ENCODE assay signal across 8 mouse cellular contexts in genomic region chr11:77492911-77493332, GRCm38 (mm10). TPM values are rescaled to one million over a fixed set of nuclear protein-coding genes. Genes with fewer than 3 reads are reported as not detected.
DNase-seq lines count a peak whose midpoint lies in the region; ATAC-seq and TF ChIP-seq lines count a peak whose summit lies in the region.

No protein-coding gene starts in this region.

- peak overlapping the region; percentile 83 for H3K4me2 ChIP-seq in forebrain, embryonic 11.5 days (ENCODE audit: low read depth, low read length, severe bottlenecking)
- peak overlapping the region; percentile 96 for H3K4me2 ChIP-seq in heart, embryonic 16.5 days (ENCODE audit: low read depth, low read length)
- H3K4me2 ChIP-seq in neural tube, embryonic 14.5 days (ENCODE audit: low read depth, low read length) = peak overlapping the region; percentile 71

- H3K9me3 ChIP-seq in E14TG2a.4 (ENCODE audit: low read length) = no peaks in the 10 kb centered on the region
- no peaks in the 10 kb centered on the region for H3K9me3 ChIP-seq in forebrain, embryonic 11.5 days (ENCODE audit: control insufficient read depth, low read length)
- H3K9me3 ChIP-seq in heart, embryonic 16.5 days (replicated peaks; ENCODE audit: control insufficient read depth, low read length) = no peaks in the 10 kb centered on the region
- H3K9me3 ChIP-seq in neural tube, embryonic 14.5 days (ENCODE audit: control insufficient read depth, low read length) = no peaks in the 10 kb centered on the region

- peak; percentile 81 for DNase-seq in c-Kit-positive CD71-positive TER-119-negative erythroid progenitor cells, embryonic 14.5 days (ENCODE audit: low read depth)
- DNase-seq in forebrain, embryonic 11.5 days (ENCODE audit: low spot score) = peak; percentile 95
- peak; percentile 96 to 98 for DNase-seq in kidney, postnatal 36 days
- DNase-seq in lung, adult 18-20 months = peak; percentile 95 to 97
- DNase-seq in testis, postnatal 14 days (ENCODE audit: low spot score) = peak; percentile 91

- peak overlapping the region; percentile 70 for H3K27ac ChIP-seq in forebrain, embryonic 11.5 days (ENCODE audit: low read depth, low read length)
- peak overlapping the region; percentile 87 for H3K27ac ChIP-seq in heart, embryonic 16.5 days (ENCODE audit: low read length)
- peak overlapping the region; percentile 78 for H3K27ac ChIP-seq in neural tube, embryonic 14.5 days (ENCODE audit: low read depth, low read length)

- ATAC-seq in forebrain, embryonic 11.5 days (replicated peaks; ENCODE audit: low FRiP score) = peak; percentile 58
- peak; percentile 79 for ATAC-seq in heart, embryonic 16.5 days (replicated peaks; ENCODE audit: extremely low read depth, insufficient read depth, low FRiP score)
- peak; percentile 69 for ATAC-seq in neural tube, embryonic 14.5 days (ENCODE audit: low read depth)

- peaks cover 35% of the 10 kb centered on the region for H3K27me3 ChIP-seq in E14TG2a.4 (ENCODE audit: insufficient read depth, low read length)
- no peaks in the 10 kb centered on the region for H3K27me3 ChIP-seq in forebrain, embryonic 11.5 days (ENCODE audit: control insufficient read depth, insufficient read depth, low read length)
- no peaks in the 10 kb centered on the region for H3K27me3 ChIP-seq in heart, embryonic 16.5 days (ENCODE audit: control insufficient read depth, insufficient read depth, low read length)
- no peaks in the 10 kb centered on the region for H3K27me3 ChIP-seq in neural tube, embryonic 14.5 days (ENCODE audit: control insufficient read depth, insufficient read depth, low read length)

- H3K9ac ChIP-seq in forebrain, embryonic 11.5 days (ENCODE audit: low read length) = peak overlapping the region; percentile 93
- peak overlapping the region; percentile 95 for H3K9ac ChIP-seq in heart, embryonic 16.5 days (ENCODE audit: low read length)
- H3K9ac ChIP-seq in neural tube, embryonic 14.5 days (replicated peaks; ENCODE audit: low read depth, low read length) = peak overlapping the region; percentile 94

- WGBS in forebrain, embryonic 11.5 days = 0% methylated on average over 28 of the region's 32 CpGs
- WGBS in heart, embryonic 16.5 days = under 1% methylated on average over 29 of the region's 32 CpGs
- under 1% methylated on average over 21 of the region's 32 CpGs for WGBS in neural tube, embryonic 14.5 days

- H3K36me3 ChIP-seq in E14TG2a.4 (ENCODE audit: insufficient read depth, low read length) = peaks cover 3% of the 10 kb centered on the region; the same call in 1 of the 2 replicates
- H3K36me3 ChIP-seq in forebrain, embryonic 11.5 days (ENCODE audit: control insufficient read depth, insufficient read depth, low read length) = no peaks in the 10 kb centered on the region
- H3K36me3 ChIP-seq in heart, embryonic 16.5 days (ENCODE audit: control insufficient read depth, insufficient read depth) = no peaks in the 10 kb centered on the region
- H3K36me3 ChIP-seq in neural tube, embryonic 14.5 days (ENCODE audit: control insufficient read depth, insufficient read depth, low read length) = no peaks in the 10 kb centered on the region

- H3K4me1 ChIP-seq in E14TG2a.4 (replicated peaks; ENCODE audit: low read depth, low read length) = peaks cover 77% of the 10 kb centered on the region
- peaks cover 51% of the 10 kb centered on the region for H3K4me1 ChIP-seq in forebrain, embryonic 11.5 days (replicated peaks; ENCODE audit: control insufficient read depth, insufficient read depth, low read length)
- peaks cover 66% of the 10 kb centered on the region for H3K4me1 ChIP-seq in heart, embryonic 16.5 days (ENCODE audit: control insufficient read depth, insufficient read depth, low read length)
- H3K4me1 ChIP-seq in neural tube, embryonic 14.5 days (ENCODE audit: control insufficient read depth, insufficient read depth, low read length) = peaks cover 48% of the 10 kb centered on the region

- peak; percentile 10; the same call in 1 of the 2 replicates for TF ChIP-seq CTCF in E14TG2a.4 (conservative IDR thresholded peaks at IDR 0.05; ENCODE audit: low read length)

- H3K4me3 ChIP-seq in E14TG2a.4 (replicated peaks; ENCODE audit: low read length) = peak overlapping the region; percentile 91
- peak overlapping the region; percentile 95 for H3K4me3 ChIP-seq in forebrain, embryonic 11.5 days (ENCODE audit: low read depth, low read length)
- peak overlapping the region; percentile 95 for H3K4me3 ChIP-seq in heart, embryonic 16.5 days (ENCODE audit: low read length)
- H3K4me3 ChIP-seq in neural tube, embryonic 14.5 days (ENCODE audit: low read depth, low read length) = peak overlapping the region; percentile 96

RNA-seq across cellular contexts. Expression of gene Git1, which starts 0.4 kb away (rescaled TPM):
- 19.2 and 21.2 TPM in 2 replicates for polyA plus RNA-seq in forebrain, embryonic 11.5 days (2014; fragmentation: Nextera tagmentation; extraction: Ambion mirVana)
- 7.5 and 7.7 TPM in 2 replicates for polyA plus RNA-seq in heart, embryonic 16.5 days (2015; fragmentation: Nextera tagmentation; extraction: Ambion mirVana)
- polyA plus RNA-seq in neural tube, embryonic 14.5 days (2014; fragmentation: Nextera tagmentation; extraction: Ambion mirVana) = 20.3 and 21.6 TPM in 2 replicates

RNA-seq across cellular contexts. Expression of gene Ankrd13b, which starts 3.4 kb away (rescaled TPM):
- 19.0 and 22.0 TPM in 2 replicates for polyA plus RNA-seq in forebrain, embryonic 11.5 days (2014; fragmentation: Nextera tagmentation; extraction: Ambion mirVana)
- polyA plus RNA-seq in heart, embryonic 16.5 days (2015; fragmentation: Nextera tagmentation; extraction: Ambion mirVana) = 2.0 and 3.7 TPM in 2 replicates
- polyA plus RNA-seq in neural tube, embryonic 14.5 days (2014; fragmentation: Nextera tagmentation; extraction: Ambion mirVana) = 38.2 and 47.7 TPM in 2 replicates

RNA-seq across cellular contexts. Expression of gene Abhd15, which starts 22.0 kb away (rescaled TPM):
- 3.3 TPM in 2 replicates for polyA plus RNA-seq in forebrain, embryonic 11.5 days (2014; fragmentation: Nextera tagmentation; extraction: Ambion mirVana)
- 3.2 TPM in 2 replicates for polyA plus RNA-seq in heart, embryonic 16.5 days (2015; fragmentation: Nextera tagmentation; extraction: Ambion mirVana)
- 1.5 and 1.8 TPM in 2 replicates for polyA plus RNA-seq in neural tube, embryonic 14.5 days (2014; fragmentation: Nextera tagmentation; extraction: Ambion mirVana)

RNA-seq across cellular contexts. Expression of gene Trp53i13, which starts 22.9 kb away (rescaled TPM):
- polyA plus RNA-seq in forebrain, embryonic 11.5 days (2014; fragmentation: Nextera tagmentation; extraction: Ambion mirVana) = 32.2 and 35.8 TPM in 2 replicates
- polyA plus RNA-seq in heart, embryonic 16.5 days (2015; fragmentation: Nextera tagmentation; extraction: Ambion mirVana) = 24.7 and 29.5 TPM in 2 replicates
- polyA plus RNA-seq in neural tube, embryonic 14.5 days (2014; fragmentation: Nextera tagmentation; extraction: Ambion mirVana) = 10.6 and 12.8 TPM in 2 replicates

RNA-seq across cellular contexts. Expression of gene Gm10392, which starts 26.1 kb away (rescaled TPM):
- polyA plus RNA-seq in forebrain, embryonic 11.5 days (2014; fragmentation: Nextera tagmentation; extraction: Ambion mirVana) = 0.19 TPM in 1 of 2 replicates, not detected in the other
- polyA plus RNA-seq in heart, embryonic 16.5 days (2015; fragmentation: Nextera tagmentation; extraction: Ambion mirVana) = 0.22 and 0.26 TPM in 2 replicates
- not detected in 2 replicates for polyA plus RNA-seq in neural tube, embryonic 14.5 days (2014; fragmentation: Nextera tagmentation; extraction: Ambion mirVana)

Comparison
In these comparisons a context has a peak if more than half of its experiments do, and no peak if none do; other contexts are left out.
1. Peak in every context shown above with its lines: DNase-seq, ATAC-seq, H3K4me3 ChIP-seq and H3K27ac ChIP-seq.